Mouse (Mus musculus) heart, postnatal 10 days (tissue): Measurements from ENCODE around the gene Aamdc. TPM values are rescaled to one million over a fixed set of nuclear protein-coding genes. Genes with fewer than 3 reads are reported as not detected.

Experiments used
- DNase-seq, 2 experiments: peaks; one replicate each; pipeline ENCODE4 v3.0.0; 2021
- intact Hi-C: fragments of 180-260 bp; cut with DNase I; formaldehyde crosslinking; loops from one replicate; pipeline ENCODE4 v1.15.1; 2025
- total RNA-seq, 2 experiments: library from RNA; stranded (reverse); gene quantifications; 2 replicates each; pipeline ENCODE4 v1.2.3; 2021

Gene Aamdc
- total RNA-seq, 2 experiments from 2014 or later = 41.8 to 53.9 TPM

GRCm38 (mm10) chr7:97535531-97535930, 43.8 kb downstream of the Aamdc start:
- intact Hi-C loops = no loop called here
- no peak for DNase-seq

- intact Hi-C loops = no loop called here
- no peak for DNase-seq
These were observed 59.4 kb downstream of the Aamdc start for GRCm38 (mm10) chr7:97519935-97520334.

DNA sequence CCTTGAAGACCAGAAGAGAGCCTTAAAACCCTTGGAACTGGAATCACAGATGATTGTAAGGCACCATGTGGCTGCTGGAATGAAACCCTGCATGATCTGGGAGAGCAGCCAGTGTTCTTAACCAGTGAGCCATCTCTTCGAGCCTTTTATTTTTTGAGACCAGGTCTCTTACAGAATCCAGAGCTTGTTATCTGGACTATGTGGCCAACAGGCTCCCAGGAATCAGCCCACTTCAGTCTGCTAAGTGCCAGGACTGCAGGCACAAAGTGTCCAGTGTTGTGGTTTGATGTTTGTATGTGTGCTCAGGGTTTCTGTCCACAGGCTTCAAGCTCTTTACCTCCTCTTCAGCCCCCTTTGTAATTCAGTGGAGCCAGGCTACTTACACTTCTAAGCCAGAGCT, 64.5 kb downstream of the Aamdc start:
- intact Hi-C loops = no loop called here
- DNase-seq = peak; percentile 61 to 70

DNA sequence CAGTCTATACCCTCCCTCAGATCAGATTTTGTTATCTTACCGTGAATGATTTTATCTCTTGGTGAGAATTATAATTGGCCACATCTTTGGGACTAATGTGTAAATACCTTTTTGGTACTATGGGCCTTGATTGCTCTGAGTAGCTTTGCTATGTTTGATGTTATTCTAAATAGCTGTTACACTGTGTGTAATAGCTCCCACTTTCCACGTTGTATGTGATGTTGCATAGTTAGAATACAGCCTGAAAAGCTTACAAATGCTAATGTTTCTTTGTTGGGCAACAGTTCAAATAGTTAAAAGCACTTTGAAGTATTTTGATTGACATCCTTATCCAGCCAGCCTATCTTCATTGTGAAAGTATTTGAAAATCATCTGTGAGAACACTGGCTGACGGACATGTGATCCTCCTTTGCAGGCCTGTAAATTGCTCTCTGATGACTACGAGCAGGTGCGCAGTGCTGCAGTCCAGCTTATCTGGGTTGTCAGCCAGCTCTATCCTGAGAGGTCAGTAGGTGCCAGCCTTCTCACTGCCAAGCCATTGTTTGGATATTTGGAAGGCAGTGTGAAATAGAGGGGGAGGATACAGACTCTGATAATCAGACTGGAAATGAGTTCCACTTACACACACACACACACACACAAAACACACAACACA, 78.6 kb downstream of the Aamdc start:
- peak; percentile 68 to 73 for DNase-seq
- intact Hi-C loops = no loop called here

Other genes starting within 250 kb of the Aamdc start
- gene Usp35, start 247.5 kb downstream of the Aamdc start, total RNA-seq = 1 to 10 TPM; 1.5 to 1.7 TPM
- gene Kctd21, start 247.2 kb downstream of the Aamdc start, total RNA-seq = 1 to 10 TPM; 1.4 to 2.7 TPM
- 1 to 10 TPM; 7.7 to 7.8 TPM for gene Alg8, start 207.9 kb downstream of the Aamdc start, total RNA-seq
- gene Ndufc2, start 179.5 kb downstream of the Aamdc start, total RNA-seq = 100 to 1,000 TPM; 525 to 575 TPM
- gene Thrsp, start 161.8 kb downstream of the Aamdc start, total RNA-seq = 10 to 100 TPM; 20.5 to 28.4 TPM
- gene Kctd14, start 128.2 kb downstream of the Aamdc start, total RNA-seq = under 1 TPM; 0.31 to 0.37 TPM
- gene Ints4, start 98.5 kb downstream of the Aamdc start, total RNA-seq = 10 to 100 TPM; 46.6 to 52.4 TPM
- 10 to 100 TPM; 17.0 to 20.0 TPM for gene Rsf1, start 392 bp upstream of the Aamdc start, total RNA-seq
- 10 to 100 TPM; 33.3 to 40.5 TPM for gene Clns1a, start 117.1 kb upstream of the Aamdc start, total RNA-seq
- gene Aqp11, start 158.8 kb upstream of the Aamdc start, total RNA-seq = 1 to 10 TPM; 1.1 to 1.4 TPM
- gene Pak1, start 209.0 kb upstream of the Aamdc start, total RNA-seq = 1 to 10 TPM in 1 of 2 experiments, under 1 TPM in 1; 0.72 to 1.8 TPM